Mouse (Mus musculus) central nervous system, embryonic 18 days (tissue): ENCODE data around the gene Vmn2r98. TPM values are rescaled to one million over a fixed set of nuclear protein-coding genes. Genes with fewer than 3 reads are reported as not detected.

ENCODE experiments used
- polyA plus RNA-seq: library from polyadenylated mRNA; depleted of rRNA; stranded (reverse); fragments of >200 nt; gene quantifications from 2 replicates; pipeline ENCODE4 v1.2.3, GENCODE M21; 2012; rRNA removed

Gene Vmn2r98
- not detected in 2 replicates for polyA plus RNA-seq

DNA sequence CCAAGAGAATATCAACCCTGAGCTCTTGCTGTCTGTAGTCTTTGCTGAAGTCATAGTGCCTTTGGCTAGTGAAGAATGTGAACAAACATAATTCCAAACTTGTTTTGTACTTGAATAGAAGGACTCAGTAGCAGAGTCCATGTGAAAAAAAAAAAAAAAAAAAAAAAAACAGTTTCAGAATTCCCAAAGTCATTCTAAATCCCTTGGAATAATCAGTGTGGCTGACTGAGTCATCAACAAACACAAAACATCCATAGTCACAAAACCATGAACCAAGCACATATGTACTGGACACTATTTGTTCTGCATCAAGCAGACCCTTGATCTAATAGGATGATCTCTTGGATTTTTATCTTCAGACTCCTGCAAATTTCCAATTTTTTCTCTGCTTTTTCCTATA lies at the start of gene Vmn2r98:
TSS of gene Vmn2r98 (plus strand) at position 301 of the 400 bp plus-strand sequence.

Other genes with a start within 250 kb of the Vmn2r98 start
- not detected in 2 replicates for gene Vmn2r97, start 139.2 kb upstream of the Vmn2r98 start, polyA plus RNA-seq